Mouse (Mus musculus) thymus, postnatal 0 days (tissue): ENCODE results near the gene Lpar2. TPM values are rescaled to one million over a fixed set of nuclear protein-coding genes. Genes with fewer than 3 reads are reported as not detected.

ENCODE experiments used
- DNase-seq: peaks from one replicate; pipeline ENCODE4 v3.0.0-alpha.2; 2015; ENCODE audit warnings: low spot score
- polyA plus RNA-seq: library from polyadenylated mRNA; unstranded; fragments of >200 nt; fragmentation: Nextera tagmentation; extraction: Ambion mirVana; gene quantifications from 2 replicates; pipeline ENCODE4 v1.2.1, GENCODE M21; 2015

The Lpar2 gene
- polyA plus RNA-seq, 1 experiment from 2014 or later, result 0.53 TPM

DNA sequence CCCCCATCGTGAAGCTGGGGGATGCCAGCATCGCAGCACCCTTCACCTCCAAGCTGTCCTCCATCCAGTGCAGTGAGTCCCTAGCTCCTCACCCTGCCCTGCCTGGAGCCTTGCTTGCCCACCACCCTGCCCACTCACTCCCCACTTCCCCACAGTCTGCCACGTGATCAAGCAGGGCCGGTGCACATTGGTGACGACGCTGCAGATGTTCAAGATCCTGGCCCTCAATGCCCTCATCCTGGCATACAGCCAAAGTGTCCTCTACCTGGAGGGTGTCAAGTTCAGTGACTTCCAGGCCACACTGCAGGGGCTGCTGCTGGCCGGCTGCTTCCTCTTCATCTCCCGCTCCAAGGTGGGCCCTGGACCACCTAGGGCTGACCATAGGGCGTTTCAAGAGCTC is 16.7 kb upstream of the Lpar2 start:
- no peak for DNase-seq

DNA sequence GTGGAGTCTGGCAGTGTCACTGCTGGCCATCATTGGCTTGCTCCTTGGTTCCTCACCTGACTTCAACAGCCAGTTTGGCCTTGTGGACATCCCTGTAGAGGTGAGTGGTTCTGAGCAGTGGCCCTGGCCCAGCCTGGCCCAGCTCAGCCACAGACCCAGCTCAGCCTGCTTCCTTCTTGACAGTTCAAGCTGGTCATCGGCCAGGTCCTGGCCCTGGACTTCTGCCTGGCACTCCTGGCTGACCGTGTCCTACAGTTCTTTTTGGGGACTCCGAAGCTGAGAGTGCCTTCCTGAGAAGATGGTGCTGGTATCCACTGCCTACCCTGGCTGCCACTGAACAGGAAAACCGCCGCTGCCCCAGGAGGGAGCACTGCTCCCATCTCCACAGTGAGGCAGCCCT is 15.0 kb upstream of the Lpar2 start:
- no peak for DNase-seq

DNA sequence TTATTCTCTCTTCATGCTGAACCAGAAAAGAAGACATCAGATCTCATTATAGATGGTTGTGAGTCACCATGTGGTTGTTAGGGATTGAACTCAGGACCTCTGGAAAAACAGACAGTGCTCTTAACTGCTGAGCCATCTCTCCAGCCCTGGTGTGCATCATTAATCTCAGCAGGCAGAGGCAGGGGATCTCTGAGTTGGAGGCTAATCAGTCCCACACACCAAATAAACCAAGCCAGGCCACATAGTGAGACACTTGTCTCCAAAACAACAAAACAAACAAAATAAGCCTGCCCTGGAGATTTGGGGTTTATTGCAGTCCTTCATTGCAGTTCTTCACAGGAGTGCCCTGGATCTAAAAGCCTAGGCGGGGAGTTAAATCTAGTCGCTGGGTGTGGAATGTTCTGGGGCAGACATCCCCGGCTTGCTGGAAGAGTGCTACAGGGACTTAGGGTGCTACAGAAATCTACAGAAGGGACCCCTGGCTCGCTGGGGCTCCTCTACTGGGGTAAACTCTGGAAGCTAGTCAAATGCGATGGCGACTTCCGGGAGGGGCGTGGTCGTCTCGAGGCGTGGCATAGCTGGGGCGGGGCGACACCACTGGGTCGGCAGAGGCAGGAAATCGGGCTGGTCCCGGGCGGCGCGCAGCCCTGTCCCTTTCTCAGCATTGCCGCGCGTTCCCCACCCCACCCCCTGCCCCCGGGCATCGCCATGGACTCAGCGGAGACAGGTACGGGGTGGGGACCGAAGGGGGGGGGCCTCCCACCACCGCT is 13.9 kb upstream of the Lpar2 start, which contains the start of gene Gmip:
Gmip (plus strand) TSS at position 586 of the 770 bp plus-strand sequence.
- DNase-seq, result peak; percentile 93

DNA sequence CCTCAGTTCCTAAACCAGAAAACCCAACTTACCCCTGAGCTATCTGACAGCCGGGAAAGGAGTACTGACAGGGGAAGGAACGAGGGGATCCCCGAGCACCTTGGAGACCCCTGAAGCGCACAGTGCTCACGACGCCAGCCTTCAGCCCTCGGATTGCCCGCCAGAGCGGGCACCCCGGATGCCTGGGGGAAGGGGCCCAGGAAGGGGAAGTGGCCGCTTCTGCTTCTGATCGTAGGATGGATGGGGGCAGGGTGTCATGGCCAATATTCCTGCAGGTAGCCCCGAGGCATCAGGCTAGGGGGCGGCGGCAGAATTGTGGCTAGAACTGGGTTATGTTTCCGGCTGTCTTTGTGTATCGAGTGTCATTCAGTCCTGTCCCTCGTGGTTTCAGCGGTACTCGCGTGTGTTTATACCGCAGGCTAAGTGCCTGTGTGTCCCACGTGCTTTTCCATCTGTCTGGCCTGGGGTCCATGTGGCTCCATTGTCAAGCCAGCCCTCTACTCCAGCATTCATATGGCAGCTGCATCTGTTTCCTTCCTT is 13.3 kb upstream of the Lpar2 start:
- DNase-seq, result peak; percentile 64

DNA sequence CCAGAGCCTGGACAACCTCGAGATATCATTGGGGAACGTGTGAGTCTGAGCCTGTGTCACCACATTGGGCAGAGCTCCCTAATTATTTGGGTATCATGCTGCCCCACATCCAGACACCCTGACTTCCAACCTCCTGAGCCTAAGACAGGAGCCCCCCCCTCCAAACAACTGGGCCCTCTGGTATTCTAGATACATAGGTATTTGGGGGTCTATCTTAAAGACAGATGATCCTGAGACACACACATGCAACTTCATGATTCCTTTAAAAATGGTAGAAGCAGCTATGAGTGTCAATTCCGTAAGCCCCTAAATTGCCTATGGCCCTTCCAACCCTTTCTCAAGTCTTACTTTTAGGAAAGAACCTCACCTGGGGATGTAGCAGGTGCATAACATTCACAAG is 12.4 kb upstream of the Lpar2 start:
- DNase-seq, result no peak

DNA sequence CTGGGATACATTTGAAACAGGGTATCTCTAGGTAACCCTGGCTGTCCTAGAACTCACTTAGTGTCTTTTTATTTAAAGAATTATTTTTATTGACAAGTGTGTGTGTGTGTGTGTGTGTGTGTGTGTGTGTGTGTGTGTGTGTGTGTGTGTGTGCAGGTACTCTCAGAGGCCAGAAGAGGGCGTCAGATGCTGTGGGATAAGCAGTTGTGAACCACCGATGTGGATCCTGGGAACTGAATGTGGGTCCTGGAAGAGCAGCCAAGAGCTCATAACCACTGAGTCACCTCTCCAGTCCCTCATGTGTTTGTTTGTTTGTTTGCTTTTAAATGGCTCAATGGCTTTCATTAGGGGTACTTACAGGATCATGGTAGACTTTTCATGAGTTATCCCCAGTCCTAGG is 7.3 kb upstream of the Lpar2 start:
- DNase-seq, result no peak

DNA sequence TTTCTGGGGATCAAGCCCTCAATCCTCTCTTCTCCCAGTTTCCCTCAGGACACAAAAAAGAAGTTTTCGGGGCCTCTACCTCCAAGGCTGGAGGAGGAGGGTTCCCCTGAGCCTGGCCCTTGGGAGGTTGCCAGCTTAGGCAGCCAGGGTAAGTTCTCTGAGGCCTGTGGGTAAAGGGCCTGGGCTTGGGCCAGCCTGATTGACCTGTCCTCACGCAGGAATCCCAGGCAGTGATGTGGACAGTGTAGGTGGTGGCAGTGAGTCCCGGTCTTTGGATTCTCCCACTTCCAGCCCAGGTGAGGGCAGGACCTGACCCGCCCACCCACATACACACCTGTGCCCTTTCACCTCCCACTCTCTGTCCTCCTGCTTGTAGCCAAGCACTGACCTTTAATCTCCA is 6.8 kb upstream of the Lpar2 start:
- DNase-seq, result no peak

DNA sequence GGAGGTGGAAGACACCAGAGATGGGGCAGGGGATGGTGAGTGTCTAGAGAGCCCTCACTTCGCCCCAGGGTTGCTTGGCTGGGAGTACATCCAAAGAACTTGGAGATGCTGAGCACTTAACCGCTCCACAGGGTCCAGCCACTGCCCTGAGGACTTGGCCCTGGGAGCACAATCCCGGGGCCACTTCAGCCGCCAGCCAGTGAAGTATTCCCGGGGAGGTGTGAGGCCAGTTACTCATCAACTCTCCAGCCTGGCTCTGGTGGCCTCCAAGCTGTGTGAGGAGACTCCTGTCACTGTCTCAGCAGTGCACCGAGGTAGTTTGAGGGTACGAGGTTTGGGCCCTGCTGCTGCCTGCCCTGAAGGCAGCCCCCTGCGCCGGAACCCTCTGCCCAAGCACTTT is 1.8 kb upstream of the Lpar2 start:
- DNase-seq, result no peak

DNA sequence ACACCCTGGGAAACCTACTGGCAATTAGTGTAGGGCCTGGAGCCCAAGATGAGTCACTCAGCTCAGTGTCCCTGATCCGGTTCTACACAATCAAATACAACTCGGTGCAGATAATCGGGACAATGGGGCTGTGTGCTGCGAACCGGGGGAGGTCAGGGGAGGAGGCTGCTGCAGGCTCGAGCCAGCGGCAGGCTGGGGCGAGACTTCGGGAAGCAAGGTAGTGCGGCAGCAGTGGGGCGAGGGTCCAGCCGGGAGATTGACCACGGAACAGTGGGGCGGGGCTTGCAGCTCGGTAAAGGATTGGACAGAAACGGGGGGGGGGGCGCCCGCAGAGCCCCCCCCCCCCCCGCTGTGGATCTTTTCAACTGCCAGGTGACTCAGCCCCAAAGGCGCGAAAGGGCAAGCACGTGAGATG is 251 bp upstream of the Lpar2 start:
- no peak for DNase-seq

DNA sequence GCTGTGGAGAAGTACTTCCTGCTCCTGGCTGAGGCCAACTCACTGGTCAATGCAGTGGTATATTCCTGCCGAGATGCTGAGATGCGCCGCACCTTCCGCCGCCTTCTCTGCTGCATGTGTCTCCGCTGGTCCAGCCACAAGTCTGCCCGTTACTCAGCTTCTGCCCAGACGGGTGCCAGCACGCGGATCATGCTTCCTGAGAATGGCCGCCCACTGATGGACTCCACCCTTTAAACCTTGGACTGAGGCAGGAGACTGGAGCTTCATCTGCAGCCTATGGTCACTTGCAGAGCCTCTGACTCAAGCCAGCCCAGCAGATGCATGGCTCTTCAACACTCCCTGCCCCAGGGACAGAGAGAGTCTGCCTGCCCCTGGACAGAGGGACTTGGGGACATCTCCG is 4.1 kb downstream of the Lpar2 start:
- no peak for DNase-seq

DNA sequence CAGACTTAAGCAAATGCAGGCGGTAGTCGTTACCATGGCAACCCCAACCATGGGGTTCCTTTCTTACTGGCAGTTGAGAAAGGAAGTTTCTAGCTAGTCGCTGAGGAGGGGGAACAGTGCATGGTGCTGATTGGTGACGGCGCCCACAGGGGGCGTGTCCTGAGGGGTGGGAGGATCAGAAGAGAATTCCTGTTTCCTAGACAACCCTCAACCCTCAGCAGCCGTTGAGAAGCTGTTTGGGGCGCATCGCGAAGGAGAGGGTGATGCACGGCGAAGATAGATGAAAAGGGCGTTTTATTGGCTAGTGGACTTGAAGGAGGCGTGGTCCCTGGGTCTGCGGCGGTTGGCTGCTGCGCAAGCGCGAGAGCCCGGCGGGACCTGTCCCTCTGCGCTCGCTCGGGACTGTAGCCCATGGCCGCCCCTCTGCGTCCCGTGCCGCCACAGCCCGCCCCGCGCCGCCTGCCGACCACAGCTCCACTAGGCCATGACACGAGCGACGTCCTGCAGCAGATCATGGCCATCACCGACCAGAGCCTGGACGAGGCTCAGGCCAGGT is 10.1 kb downstream of the Lpar2 start, which contains the start of gene Pbx4:
Pbx4 (plus strand) TSS at position 194 of the 556 bp plus-strand sequence.
- peak; percentile 98 for DNase-seq

DNA sequence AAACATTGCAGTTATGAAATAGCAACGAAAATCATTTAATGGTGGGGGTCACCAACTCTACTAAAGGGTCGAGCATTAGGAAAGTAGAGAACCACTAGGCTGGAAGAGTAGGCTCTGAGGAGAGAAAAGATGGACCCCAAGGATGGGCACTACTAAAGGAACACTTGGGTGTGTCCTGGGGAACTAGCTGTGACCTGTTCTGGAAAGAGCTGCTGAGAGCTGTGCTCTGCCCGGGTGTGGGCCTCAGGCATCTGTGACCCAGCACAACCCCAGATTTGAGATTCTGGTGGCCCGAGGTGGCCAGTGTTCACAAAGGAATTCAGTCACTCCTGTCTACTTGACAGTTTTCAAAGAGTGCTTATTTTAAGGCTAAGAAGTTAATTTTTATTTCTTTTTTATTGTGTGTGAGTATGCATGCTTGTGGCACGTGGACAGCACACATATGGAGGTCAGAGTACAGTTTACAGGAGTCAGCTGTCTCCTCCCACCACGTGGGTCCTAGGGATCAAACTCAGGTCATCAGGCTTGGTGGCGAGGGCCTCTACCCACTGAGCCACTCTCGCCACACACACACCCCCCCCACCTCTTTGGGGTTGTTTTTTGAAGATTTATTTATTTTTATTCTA is 14.9 kb downstream of the Lpar2 start:
- no peak for DNase-seq

DNA sequence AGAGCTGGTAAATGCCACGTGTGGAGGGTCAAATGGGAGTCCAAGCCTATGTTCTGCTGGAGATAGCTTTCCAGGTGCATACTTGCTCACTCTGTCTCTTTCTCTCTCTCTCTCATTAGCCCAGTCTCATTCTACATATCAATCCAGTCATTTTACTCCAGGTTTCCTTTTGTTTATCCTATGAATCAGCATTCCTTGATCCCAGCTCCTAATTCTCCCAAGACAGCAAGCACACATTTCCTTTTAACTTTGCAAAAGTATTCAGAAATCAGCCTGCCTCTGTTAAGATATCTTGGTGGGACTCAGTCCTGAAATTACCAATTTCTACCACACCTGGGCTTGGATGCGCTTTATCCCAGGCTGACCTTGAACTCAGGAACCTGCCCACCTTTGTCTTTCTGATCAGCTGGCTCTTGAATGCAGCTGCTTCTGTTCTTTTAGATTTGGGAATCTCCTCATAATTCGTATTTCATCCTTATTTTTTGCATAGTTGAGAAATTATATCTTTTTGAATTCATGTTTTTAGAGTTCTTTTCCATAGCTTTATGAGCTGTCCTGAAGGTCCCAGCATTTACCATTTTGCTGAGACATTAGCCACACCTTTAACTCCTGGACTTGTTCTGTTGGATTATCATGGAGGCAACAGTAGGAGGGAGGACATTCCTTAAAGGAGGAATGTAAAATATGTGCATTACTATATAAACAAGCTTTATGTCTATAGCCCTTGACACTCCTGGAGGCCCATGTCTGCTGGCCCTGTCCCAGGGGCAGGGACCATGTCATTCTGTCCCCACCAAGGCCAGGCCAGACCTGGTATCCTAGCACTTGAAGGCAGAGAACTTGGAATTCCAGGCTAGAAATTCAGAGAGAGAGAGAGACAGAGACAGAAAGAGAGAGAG is 25.2 kb downstream of the Lpar2 start:
- no peak for DNase-seq

DNA sequence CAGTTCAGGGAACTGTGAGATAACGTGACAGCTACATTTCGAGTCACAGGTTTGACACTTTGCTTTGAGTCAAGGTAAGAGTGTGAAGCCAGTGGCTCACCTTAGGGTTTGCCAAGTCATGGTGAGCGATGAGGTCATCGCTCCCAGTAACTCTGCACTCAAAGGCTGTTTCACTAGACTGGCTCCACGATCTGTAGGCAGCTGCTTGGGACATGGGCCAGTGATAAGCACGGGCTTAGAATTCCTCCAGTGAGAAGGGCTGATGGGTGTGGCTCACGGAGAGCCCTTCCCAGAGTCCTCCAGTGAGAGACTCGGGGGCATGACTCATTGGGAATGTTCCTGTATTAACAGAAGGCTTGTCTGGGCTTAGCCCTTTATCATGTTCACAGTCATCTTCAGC is 26.7 kb downstream of the Lpar2 start:
- DNase-seq, result no peak

DNA sequence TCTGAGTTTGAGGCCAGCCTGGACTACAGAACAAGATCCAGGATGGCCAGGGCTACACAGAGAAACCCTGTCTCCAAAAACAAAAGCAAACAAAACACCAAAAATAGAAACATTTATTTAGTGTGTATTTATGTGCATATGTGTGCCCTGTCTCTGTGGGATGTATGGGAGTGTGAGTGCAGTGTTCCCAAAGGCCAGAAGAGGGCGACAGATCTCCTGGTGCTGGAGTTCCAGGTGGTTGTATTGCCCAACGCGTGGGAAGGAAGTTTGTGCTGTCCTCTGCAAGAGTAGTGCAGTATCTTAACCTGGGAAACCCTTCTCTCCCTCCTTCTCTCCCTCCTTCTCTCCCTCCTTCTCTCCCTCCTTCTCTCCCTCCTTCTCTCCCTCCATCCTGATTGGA is 27.7 kb downstream of the Lpar2 start:
- DNase-seq, result peak; percentile 36

DNA sequence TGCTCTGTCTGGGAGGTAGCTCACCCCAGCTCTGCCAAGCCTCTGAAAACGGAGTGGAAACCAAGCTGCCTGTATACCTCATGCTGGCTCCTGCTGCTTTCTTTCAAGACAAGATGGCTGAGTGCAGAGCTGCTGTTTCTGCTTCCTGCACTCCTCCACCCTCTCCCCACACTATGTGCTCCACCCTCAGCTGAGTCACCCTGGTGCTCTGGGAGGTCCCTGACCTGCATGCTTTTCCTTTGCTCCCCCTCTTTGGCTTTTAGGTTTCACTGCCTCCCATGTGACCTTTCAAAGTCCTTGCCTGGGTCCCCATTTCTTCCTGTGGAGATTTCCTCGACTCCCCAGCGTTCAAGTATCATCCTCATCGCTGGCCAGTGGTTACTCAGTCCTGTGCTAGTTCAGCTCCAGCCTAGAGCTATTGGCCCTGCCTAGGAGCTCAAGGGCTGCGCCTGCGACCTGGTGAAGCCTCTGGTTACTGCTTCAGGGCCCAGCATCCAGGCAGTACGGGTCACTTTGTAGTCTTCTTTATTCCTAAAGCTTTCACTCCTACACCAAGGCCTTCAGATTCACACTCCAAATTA is 28.8 kb downstream of the Lpar2 start:
- no peak for DNase-seq

DNA sequence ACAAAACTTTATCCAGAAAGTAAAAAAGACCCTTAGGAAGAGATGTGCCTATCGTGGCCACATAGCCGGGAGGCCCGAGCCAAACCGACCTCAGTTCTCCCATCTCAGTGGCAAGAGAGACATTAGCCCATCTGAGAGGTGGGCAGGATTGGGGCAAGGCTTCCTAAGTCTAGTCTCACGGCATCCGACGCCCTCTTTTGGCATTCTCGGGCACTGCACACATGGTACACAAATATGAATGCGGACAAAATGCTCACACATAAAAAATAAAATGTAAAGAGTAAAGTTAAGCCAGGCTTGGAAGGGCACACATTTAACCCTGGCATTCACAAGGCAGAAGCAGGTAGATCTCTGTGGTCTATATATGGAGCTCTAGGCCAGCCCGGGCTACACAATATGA is 31.6 kb downstream of the Lpar2 start:
- DNase-seq, result no peak

DNA sequence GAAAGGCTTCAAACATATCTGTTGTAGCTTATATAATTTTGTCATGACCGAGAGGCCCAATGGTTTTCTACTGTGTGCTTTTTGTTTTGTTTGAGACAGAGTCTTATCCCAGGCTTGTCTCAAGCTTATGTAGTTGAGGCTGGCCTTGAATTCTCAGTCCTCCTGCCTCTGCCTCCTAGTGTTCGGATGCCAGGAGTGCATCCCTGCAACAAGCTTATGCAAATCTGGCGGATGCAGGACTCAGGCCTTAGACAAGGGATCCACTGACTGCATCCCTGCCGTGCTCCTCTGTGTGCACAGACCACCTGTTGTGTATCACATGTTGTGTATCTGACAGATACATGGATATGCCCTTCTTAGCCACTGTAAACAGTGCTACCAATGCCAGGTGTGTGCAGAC is 38.6 kb downstream of the Lpar2 start:
- DNase-seq, result no peak

DNA sequence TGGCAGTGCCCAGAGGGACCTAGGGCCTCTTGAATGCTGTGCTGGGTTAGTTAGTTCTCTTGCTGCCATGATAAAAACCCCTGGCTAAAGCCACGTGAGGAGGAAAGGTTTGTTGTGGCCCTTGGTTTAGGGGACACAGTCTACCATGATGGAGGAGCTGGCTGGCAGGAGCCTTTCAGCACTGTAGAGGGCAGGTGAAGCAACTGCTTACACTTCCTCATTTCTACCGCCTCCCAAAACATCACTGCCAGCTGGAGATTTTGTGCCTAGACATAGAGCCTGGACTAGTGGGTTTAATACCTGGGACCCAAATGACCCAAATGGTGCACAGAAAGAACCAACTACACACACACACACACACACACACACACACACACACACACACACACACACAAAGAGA is 39.0 kb downstream of the Lpar2 start:
- DNase-seq, result no peak

DNA sequence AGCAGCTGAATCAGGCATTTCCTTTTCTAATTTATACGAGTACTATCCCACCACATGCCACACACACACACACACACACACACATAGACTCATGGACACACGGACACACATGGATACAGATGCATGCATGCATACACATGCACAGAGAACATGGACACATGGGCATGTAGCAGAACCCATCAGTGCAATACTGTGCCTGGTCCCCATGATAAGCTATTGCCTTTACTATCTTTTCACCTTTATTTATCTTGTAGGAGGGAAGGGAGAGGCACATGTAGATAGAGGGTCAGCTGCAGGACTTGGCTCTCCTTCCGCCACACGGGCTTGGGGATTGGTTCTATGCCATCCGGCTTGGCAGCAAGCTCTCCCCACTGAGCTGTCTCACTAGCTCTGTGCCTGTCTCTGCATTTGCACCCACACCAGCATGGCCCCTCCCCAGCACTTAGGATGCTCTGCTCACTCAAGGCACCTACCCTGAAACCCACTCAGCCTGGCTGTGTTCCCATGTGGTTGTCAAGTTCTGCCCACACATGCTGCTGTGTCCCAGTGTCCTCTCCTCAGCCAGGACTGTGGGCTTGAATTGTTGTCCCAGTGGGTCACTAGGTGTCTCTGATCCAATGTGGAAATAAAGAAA is 41.3 kb downstream of the Lpar2 start:
- no peak for DNase-seq

DNA sequence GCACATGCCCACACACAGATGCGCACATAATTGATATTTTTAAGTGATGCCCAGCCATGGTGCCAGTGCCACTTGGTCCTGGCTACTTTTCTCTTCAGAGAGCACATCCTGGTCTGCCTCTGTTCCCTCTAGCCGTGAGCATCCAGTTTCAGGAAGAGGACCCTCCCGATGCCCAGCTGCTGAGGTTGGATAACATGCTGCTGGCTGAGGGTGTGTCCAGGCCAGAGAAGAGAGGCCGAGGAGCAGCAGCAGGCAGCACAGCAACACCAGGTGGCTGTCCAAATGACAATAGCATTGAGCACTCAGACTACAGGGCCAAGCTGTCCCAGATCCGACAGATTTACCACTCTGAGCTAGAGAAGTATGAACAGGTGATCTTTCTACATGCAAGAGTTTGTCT is 42.0 kb downstream of the Lpar2 start:
- DNase-seq, result no peak
